Mouse (Mus musculus) embryo, embryonic 10 days (tissue): ENCODE results near the gene Panx2.
A peak's percentile ranks its signal among the peaks of the same experiment; 100 is the strongest.

Experiments
- DNase-seq: peaks from one replicate; pipeline ENCODE4 v3.0.0-alpha.2; 2015; ENCODE audit warnings: low spot score

Gene Panx2

GRCm38 (mm10) chr15:89075478-89076147 is 16.1 kb downstream of the Panx2 start:
- DNase-seq: peak; percentile 83

- DNase-seq: peak; percentile 38
Measured at GRCm38 (mm10) chr15:89076156-89076731, 16.7 kb downstream of the Panx2 start.

GRCm38 (mm10) chr15:89078208-89078836 is 18.8 kb downstream of the Panx2 start:
- DNase-seq: no peak

GRCm38 (mm10) chr15:89083906-89084305 is 24.4 kb downstream of the Panx2 start:
- no peak for DNase-seq

GRCm38 (mm10) chr15:89084826-89085225 is 25.3 kb downstream of the Panx2 start:
- no peak for DNase-seq

- DNase-seq: peak; percentile 95
Measured at GRCm38 (mm10) chr15:89088607-89089247, 29.2 kb downstream of the Panx2 start, which contains the start of gene Selenoo. Gene Selenoo (plus strand): TSS chr15:89089084.

- DNase-seq: peak; percentile 29
Measured at GRCm38 (mm10) chr15:89089248-89090051, 29.9 kb downstream of the Panx2 start.

GRCm38 (mm10) chr15:89090662-89091061 is 31.1 kb downstream of the Panx2 start:
- no peak for DNase-seq

- no peak for DNase-seq
Measured at GRCm38 (mm10) chr15:89092181-89092580, 32.6 kb downstream of the Panx2 start.

- DNase-seq: no peak
Measured at GRCm38 (mm10) chr15:89097450-89097849, 37.9 kb downstream of the Panx2 start.

- DNase-seq: no peak
Measured at GRCm38 (mm10) chr15:89098616-89099015, 39.1 kb downstream of the Panx2 start.

GRCm38 (mm10) chr15:89100823-89101222 is 41.3 kb downstream of the Panx2 start:
- no peak for DNase-seq

- DNase-seq: peak; percentile 22
Measured at GRCm38 (mm10) chr15:89102646-89103045, 43.1 kb downstream of the Panx2 start.

GRCm38 (mm10) chr15:89103921-89104320 is 44.4 kb downstream of the Panx2 start:
- DNase-seq: no peak

- no peak for DNase-seq
Measured at GRCm38 (mm10) chr15:89104425-89104824, 44.9 kb downstream of the Panx2 start.

- no peak for DNase-seq
Measured at GRCm38 (mm10) chr15:89106073-89106472, 46.5 kb downstream of the Panx2 start.

- DNase-seq: no peak
Measured at GRCm38 (mm10) chr15:89106976-89107375, 47.4 kb downstream of the Panx2 start.

- DNase-seq: no peak
Measured at GRCm38 (mm10) chr15:89110147-89110546, 50.6 kb downstream of the Panx2 start.

GRCm38 (mm10) chr15:89118007-89118406 is 58.5 kb downstream of the Panx2 start:
- DNase-seq: no peak

- peak; percentile 98 for DNase-seq
Measured at GRCm38 (mm10) chr15:89122649-89123366, 63.3 kb downstream of the Panx2 start, which contains the start of gene Tubgcp6. Gene Tubgcp6 (minus strand): TSS chr15:89123112.
